Mouse (Mus musculus) testis, adult 2 months (tissue): ENCODE measurements around the gene Col17a1. TPM values are rescaled to one million over a fixed set of nuclear protein-coding genes. Genes with fewer than 3 reads are reported as not detected.

Experiments
- H3K27ac ChIP-seq: fragments of 200-500 bp; 2 replicates; pipeline ENCODE4 v1.5.1; 2012; ENCODE audit warnings: low read depth, low read length; ENCODE audit not compliant: control insufficient read depth, insufficient read depth
- H3K27me3 ChIP-seq: fragments of 200-500 bp; 2 replicates; pipeline ENCODE4 v1.6.1; 2012; ENCODE audit warnings: mild to moderate bottlenecking, low read length, moderate library complexity; ENCODE audit not compliant: control insufficient read depth, insufficient read depth
- H3K36me3 ChIP-seq: fragments of 200-500 bp; 2 replicates; pipeline ENCODE4 v1.6.1; 2012; ENCODE audit warnings: mild to moderate bottlenecking, low read length; ENCODE audit not compliant: control insufficient read depth, insufficient read depth
- H3K4me1 ChIP-seq: fragments of 200-500 bp; 2 replicates; pipeline ENCODE4 v1.6.1; 2012; ENCODE audit warnings: low read length; ENCODE audit not compliant: control insufficient read depth, insufficient read depth
- H3K4me3 ChIP-seq: fragments of 200-500 bp; 2 replicates; pipeline ENCODE4 v1.5.1; 2012; ENCODE audit warnings: low read depth, mild to moderate bottlenecking, low read length, moderate library complexity, mixed read lengths; ENCODE audit not compliant: control insufficient read depth
- CTCF ChIP-seq: fragments of 200-500 bp; IDR thresholded peaks from 2 replicates; pipeline ENCODE4 v1.5.1; 2012; ENCODE audit warnings: low read depth, mild to moderate bottlenecking, inconsistent platforms, low read length, moderate library complexity; ENCODE audit not compliant: control insufficient read depth, insufficient read depth, insufficient replicate concordance
- POLR2A ChIP-seq: fragments of 200-500 bp; IDR thresholded peaks from 2 replicates; pipeline ENCODE4 v1.6.1; 2012; ENCODE audit warnings: low read depth, mild to moderate bottlenecking, inconsistent platforms, low read length, moderate library complexity; ENCODE audit not compliant: control insufficient read depth
- polyA plus RNA-seq: library from polyadenylated mRNA; depleted of rRNA; stranded (reverse); fragments of >200 nt; gene quantifications from 2 replicates; pipeline ENCODE4 v1.2.3, GENCODE M21; 2012; rRNA removed

Col17a1 gene
- 2.1 and 2.9 TPM in 2 replicates for polyA plus RNA-seq

GRCm38 (mm10) chr19:47691994-47692393, at the start of gene Col17a1:
TSS of gene Col17a1 (minus strand) at chr19:47692094.
- TF ChIP-seq CTCF (no peak), POLR2A (no peak)
- Histone ChIP-seq H3K36me3 (no peaks in the 10 kb centered on the region), H3K27me3 (no peaks in the 10 kb centered on the region), H3K27ac (no peak within 1 kb of the TSS), H3K4me3 (no peak within 1 kb of the TSS), H3K4me1 (peaks cover 3% of the 10 kb centered on the region)

GRCm38 (mm10) chr19:47731931-47732330, 40.0 kb upstream of the Col17a1 start:
- H3K27me3 ChIP-seq, result no peaks in the 10 kb centered on the region
- peaks cover 2% of the 10 kb centered on the region for H3K36me3 ChIP-seq
- H3K4me1 ChIP-seq, result no peaks in the 10 kb centered on the region; the same call in none of the 2 replicates
- peak overlapping the region; percentile 87 for H3K4me3 ChIP-seq
- TF ChIP-seq CTCF (no peak), POLR2A (no peak)
- peak overlapping the region; percentile 72 for H3K27ac ChIP-seq

GRCm38 (mm10) chr19:47731071-47731881, 39.4 kb upstream of the Col17a1 start, which contains the start of gene Sfr1:
TSS of gene Sfr1 (plus strand) at chr19:47731682.
- H3K36me3 ChIP-seq, result peaks cover 2% of the 10 kb centered on the region
- no peaks in the 10 kb centered on the region; the same call in none of the 2 replicates for H3K4me1 ChIP-seq
- peak within 1 kb of the TSS; percentile 72 for H3K27ac ChIP-seq
- TF ChIP-seq POLR2A, result peak; percentile 98
- peak; percentile 25; the same call in 1 of the 2 replicates for TF ChIP-seq CTCF
- H3K4me3 ChIP-seq, result peak within 1 kb of the TSS; percentile 87
- H3K27me3 ChIP-seq, result no peaks in the 10 kb centered on the region

GRCm38 (mm10) chr19:47730691-47731070, 38.8 kb upstream of the Col17a1 start:
- Histone ChIP-seq H3K4me3 (peak overlapping the region; percentile 87), H3K4me1 (no peaks in the 10 kb centered on the region; the same call in none of the 2 replicates), H3K36me3 (peaks cover 2% of the 10 kb centered on the region), H3K27ac (peak overlapping the region; percentile 70), H3K27me3 (no peaks in the 10 kb centered on the region)
- TF ChIP-seq POLR2A (no peak), CTCF (no peak)

GRCm38 (mm10) chr19:47725643-47726140, 33.8 kb upstream of the Col17a1 start:
- TF ChIP-seq CTCF (no peak), POLR2A (no peak)
- no peaks in the 10 kb centered on the region for H3K27me3 ChIP-seq
- H3K27ac ChIP-seq, result no peak overlapping the region
- H3K36me3 ChIP-seq, result no peaks in the 10 kb centered on the region
- H3K4me3 ChIP-seq, result no peak overlapping the region
- no peaks in the 10 kb centered on the region; the same call in none of the 2 replicates for H3K4me1 ChIP-seq

GRCm38 (mm10) chr19:47724903-47725302, 33.0 kb upstream of the Col17a1 start:
- Histone ChIP-seq H3K27ac (no peak overlapping the region), H3K4me1 (no peaks in the 10 kb centered on the region; the same call in 1 of the 2 replicates), H3K27me3 (no peaks in the 10 kb centered on the region), H3K4me3 (no peak overlapping the region), H3K36me3 (no peaks in the 10 kb centered on the region)
- TF ChIP-seq CTCF (no peak), POLR2A (no peak)

- TF ChIP-seq POLR2A, result no peak
- no peak for TF ChIP-seq CTCF
- H3K4me3 ChIP-seq, result peak overlapping the region; percentile 2; the same call in 1 of the 2 replicates
- no peaks in the 10 kb centered on the region; the same call in 1 of the 2 replicates for H3K4me1 ChIP-seq
- no peaks in the 10 kb centered on the region for H3K27me3 ChIP-seq
- no peaks in the 10 kb centered on the region for H3K36me3 ChIP-seq
- peak overlapping the region; percentile 12; the same call in 1 of the 2 replicates for H3K27ac ChIP-seq
Observed at GRCm38 (mm10) chr19:47722471-47722870, 30.6 kb upstream of the Col17a1 start.
